Mouse (Mus musculus) megakaryocyte, embryonic 14.5 days (primary cell): ENCODE measurements around the gene Cfap20.

Experiments used
- FLI1 ChIP-seq: IDR thresholded peaks from 2 replicates; pipeline ENCODE4 v1.6.1; 2012; ENCODE audit warnings: low read length, inconsistent platforms, mixed read lengths
- GATA1 ChIP-seq: IDR thresholded peaks from 3 replicates; pipeline ENCODE4 v1.6.1; 2012; ENCODE audit warnings: mixed read lengths, low read length, inconsistent platforms, borderline replicate concordance

DNA sequence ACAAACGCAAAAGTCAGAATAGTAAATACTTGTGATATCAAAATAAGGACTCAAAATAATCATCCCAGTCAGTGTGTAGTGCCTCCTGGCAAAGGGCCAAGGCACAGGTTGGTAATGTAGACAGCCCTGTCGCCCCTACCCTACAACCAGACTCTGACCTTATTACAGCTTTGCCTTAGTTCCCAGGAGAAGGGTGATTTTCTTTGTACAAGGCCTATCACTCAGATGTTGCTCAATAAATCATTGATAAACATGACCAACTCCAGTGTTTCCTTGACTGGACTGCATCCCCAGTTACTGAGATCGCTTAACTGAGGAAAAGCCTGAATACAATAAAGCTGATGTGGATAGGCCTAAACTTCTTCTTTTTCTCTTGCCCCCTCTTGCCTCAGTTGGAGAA, 2.2 kb downstream of the Cfap20 start:
- TF ChIP-seq FLI1 (no peak), GATA1 (no peak)
